Mouse (Mus musculus) ES-E14 (cell line): ENCODE data around the gene Slc28a1.

ENCODE experiments used
- CHD2 ChIP-seq: IDR thresholded peaks from 2 replicates; pipeline ENCODE4 v1.6.1; 2014; ENCODE audit warnings: mild to moderate bottlenecking, low read depth, low read length, inconsistent platforms
- MAFK ChIP-seq: IDR thresholded peaks from 2 replicates; pipeline ENCODE4 v1.6.1; 2014; ENCODE audit warnings: mild to moderate bottlenecking, low read depth, low read length, inconsistent platforms; ENCODE audit not compliant: insufficient read depth
- ZC3H11A ChIP-seq: IDR thresholded peaks from 2 replicates; pipeline ENCODE4 v1.6.1; 2012; ENCODE audit warnings: low read depth, mild to moderate bottlenecking, inconsistent platforms, low read length, borderline replicate concordance
- ZNF384 ChIP-seq: IDR thresholded peaks from 2 replicates; pipeline ENCODE4 v1.6.1; 2012; ENCODE audit warnings: low read depth, low read length, inconsistent platforms

GRCm38 (mm10) chr7:81149759-81150158 is 35.2 kb downstream of the Slc28a1 start:
- TF ChIP-seq ZNF384 (no peak), CHD2 (no peak), ZC3H11A (no peak), MAFK (no peak)
